Mouse (Mus musculus) myocyte (in vitro differentiated cells): ENCODE data around the gene Vdac1. TPM values are rescaled to one million over a fixed set of nuclear protein-coding genes. Genes with fewer than 3 reads are reported as not detected.

Experiments used
- H3K27me3 ChIP-seq: one replicate; pipeline ENCODE4 v1.6.1; 2011; ENCODE audit not compliant: control insufficient read depth, insufficient read depth, insufficient read length
- H3K36me3 ChIP-seq: one replicate; pipeline ENCODE4 v1.6.1; 2011; ENCODE audit not compliant: control insufficient read depth, insufficient read depth
- H3K4me2 ChIP-seq: one replicate; pipeline ENCODE4 v1.6.1; 2011; ENCODE audit warnings: low read depth, control low read depth
- H3K4me3 ChIP-seq: one replicate; pipeline ENCODE4 v1.5.1; 2011; ENCODE audit warnings: mild to moderate bottlenecking, control low read depth, moderate library complexity
- H3K79me2 ChIP-seq: one replicate; pipeline ENCODE4 v1.6.1; 2011; ENCODE audit not compliant: control insufficient read depth, insufficient read depth
- H3ac ChIP-seq: one replicate; pipeline ENCODE4 v1.6.1; 2011; ENCODE audit not compliant: control insufficient read depth, insufficient read length
- CEBPB ChIP-seq: IDR thresholded peaks from 2 replicates; pipeline ENCODE4 v1.6.1; 2011; ENCODE audit warnings: mild to moderate bottlenecking, moderate library complexity; ENCODE audit not compliant: poor library complexity, insufficient read depth, severe bottlenecking
- E2F4 ChIP-seq: IDR thresholded peaks from one replicate; pipeline ENCODE4 v1.6.1; 2011; ENCODE audit warnings: mild to moderate bottlenecking, control low read depth, moderate library complexity; ENCODE audit not compliant: insufficient read depth
- MAX ChIP-seq: IDR thresholded peaks from one replicate; pipeline ENCODE4 v1.6.1; 2011; ENCODE audit warnings: low read depth, mild to moderate bottlenecking, control low read depth
- MYOD1 ChIP-seq, 3 experiments: IDR thresholded peaks; one replicate each; pipeline ENCODE4 v1.6.1; 2011; ENCODE audit warnings: control low read depth in 2 of 3, low read depth in 2 of 3, mild to moderate bottlenecking in 2 of 3, moderate library complexity in 1 of 3; ENCODE audit not compliant: insufficient read length in 2 of 3, control insufficient read depth in 1 of 3
- MYOG ChIP-seq, 3 experiments: IDR thresholded peaks; one replicate each; pipeline ENCODE4 v1.6.1; 2011; ENCODE audit warnings: control low read depth in 2 of 3, low read depth in 2 of 3, mild to moderate bottlenecking in 2 of 3; ENCODE audit not compliant: insufficient read length in 2 of 3, control insufficient read depth in 1 of 3, insufficient read depth in 1 of 3
- POLR2A ChIP-seq: IDR thresholded peaks from one replicate; pipeline ENCODE4 v1.6.1; 2011; ENCODE audit warnings: low read depth, mild to moderate bottlenecking, control low read depth, moderate library complexity; ENCODE audit not compliant: insufficient read length
- POLR2AphosphoS2 ChIP-seq: IDR thresholded peaks from one replicate; pipeline ENCODE4 v1.6.1; 2011; ENCODE audit warnings: low read depth, control low read depth; ENCODE audit not compliant: insufficient read length
- REST ChIP-seq: IDR thresholded peaks from one replicate; pipeline ENCODE4 v1.6.1; 2011; ENCODE audit warnings: mild to moderate bottlenecking, control low read depth, moderate library complexity; ENCODE audit not compliant: insufficient read depth, insufficient read length
- SRF ChIP-seq: IDR thresholded peaks from one replicate; pipeline ENCODE4 v1.6.1; 2011; ENCODE audit warnings: low read depth; ENCODE audit not compliant: control insufficient read depth, insufficient read length
- TCF12 ChIP-seq: IDR thresholded peaks from one replicate; pipeline ENCODE4 v1.6.1; 2011; ENCODE audit warnings: mild to moderate bottlenecking, control low read depth; ENCODE audit not compliant: poor library complexity, insufficient read depth, severe bottlenecking
- TCF3 ChIP-seq: IDR thresholded peaks from one replicate; pipeline ENCODE4 v1.6.1; 2011; ENCODE audit warnings: low read depth, control low read depth; ENCODE audit not compliant: insufficient read length
- USF1 ChIP-seq: IDR thresholded peaks from one replicate; pipeline ENCODE4 v1.6.1; 2011; ENCODE audit warnings: low read depth, mild to moderate bottlenecking, control low read depth, moderate library complexity
- polyA plus RNA-seq: library from polyadenylated mRNA; unstranded; fragments of >200 nt; fragmentation: generic; extraction: Trizol; gene quantifications from one replicate; pipeline ENCODE4 v1.2.1, GENCODE M21; 2012; ENCODE audit warnings: missing spikeins

The Vdac1 gene
- polyA plus RNA-seq, 1 experiment: 342 TPM

DNA sequence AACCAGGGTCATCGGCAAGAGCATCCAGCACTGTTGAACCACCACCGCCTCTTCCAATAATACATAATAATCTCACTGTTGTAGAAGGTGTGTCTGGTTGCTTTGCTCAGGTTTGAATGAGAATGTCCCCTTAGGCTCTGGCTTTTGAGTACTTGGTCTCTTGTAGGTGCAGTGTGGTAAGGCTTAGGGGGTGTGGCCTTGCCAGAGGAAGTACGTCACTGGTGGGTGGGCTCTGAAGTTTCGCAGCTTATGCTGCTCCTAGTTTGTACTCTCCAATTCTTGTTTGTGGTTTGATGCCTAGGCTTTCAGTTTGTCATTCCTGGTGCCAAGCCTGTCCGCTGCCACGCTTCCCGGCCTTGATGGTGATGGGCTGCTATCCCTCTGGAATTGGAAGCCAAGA lies 29.3 kb downstream of the Vdac1 start:
- TF ChIP-seq SRF (no peak), POLR2A (no peak), USF1 (no peak), CEBPB (no peak), TCF3 (no peak), REST (no peak), POLR2AphosphoS2 (no peak), MYOD1 (IDR thresholded peaks at IDR 0.05; ENCODE audit: control insufficient read depth in 1 of 3, insufficient read length in 2 of 3, low read depth in 2 of 3) (no peak), E2F4 (no peak)
- Histone ChIP-seq H3K36me3 (peaks cover 37% of the 10 kb centered on the region), H3K4me2 (no peak overlapping the region), H3ac (no peak overlapping the region), H3K4me3 (no peak overlapping the region), H3K27me3 (no peaks in the 10 kb centered on the region), H3K79me2 (no peaks in the 10 kb centered on the region)

DNA sequence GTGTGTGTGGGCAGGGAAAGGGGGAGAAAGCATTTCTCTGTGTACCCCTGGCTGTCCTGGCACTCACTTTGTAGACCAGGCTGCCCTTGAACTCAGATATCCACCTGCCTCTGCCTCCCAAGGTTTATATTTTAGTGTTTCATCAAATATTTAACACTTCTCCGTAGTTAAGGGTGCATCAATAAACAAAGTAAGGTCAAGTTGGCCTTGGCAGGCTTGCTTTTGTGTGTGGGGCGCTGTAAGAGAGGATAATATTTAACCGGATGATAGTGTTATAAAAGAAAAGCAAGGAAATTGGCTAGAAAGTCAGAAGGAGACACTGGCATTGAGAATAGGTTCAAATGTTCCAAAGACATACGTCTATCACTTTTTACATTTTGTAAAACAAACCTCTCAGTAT lies 33.8 kb downstream of the Vdac1 start:
- Histone ChIP-seq H3K36me3 (no peaks in the 10 kb centered on the region), H3K4me2 (no peak overlapping the region), H3K27me3 (no peaks in the 10 kb centered on the region), H3K79me2 (peaks cover 31% of the 10 kb centered on the region), H3ac (no peak overlapping the region), H3K4me3 (no peak overlapping the region)
- TF ChIP-seq TCF12 (no peak), MAX (no peak), CEBPB (no peak)

DNA sequence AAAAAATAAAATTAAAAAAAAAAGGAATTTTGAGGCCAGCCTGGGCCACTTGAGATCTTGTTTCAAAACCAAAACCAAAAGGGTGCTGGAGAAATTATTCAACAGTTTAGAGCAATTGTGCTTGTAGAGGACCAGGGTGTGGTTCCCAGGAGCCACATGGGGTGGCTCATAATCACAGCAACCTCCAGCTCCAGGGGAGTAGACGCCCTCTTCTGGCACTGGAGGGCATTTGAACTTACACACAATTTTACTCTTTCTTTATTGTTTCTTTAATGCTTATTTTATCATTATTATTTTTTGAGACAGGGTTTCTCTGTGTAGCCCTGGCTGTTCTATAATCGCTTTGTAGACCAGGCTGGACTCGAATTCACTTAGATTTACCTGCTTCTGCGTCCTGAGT lies 34.7 kb downstream of the Vdac1 start:
- Histone ChIP-seq H3K27me3 (no peaks in the 10 kb centered on the region), H3K4me3 (peak overlapping the region; percentile 86), H3K4me2 (peak overlapping the region; percentile 84), H3ac (no peak overlapping the region), H3K79me2 (peaks cover 39% of the 10 kb centered on the region), H3K36me3 (no peaks in the 10 kb centered on the region)
- TF ChIP-seq MAX (no peak), REST (no peak), TCF3 (no peak)

DNA sequence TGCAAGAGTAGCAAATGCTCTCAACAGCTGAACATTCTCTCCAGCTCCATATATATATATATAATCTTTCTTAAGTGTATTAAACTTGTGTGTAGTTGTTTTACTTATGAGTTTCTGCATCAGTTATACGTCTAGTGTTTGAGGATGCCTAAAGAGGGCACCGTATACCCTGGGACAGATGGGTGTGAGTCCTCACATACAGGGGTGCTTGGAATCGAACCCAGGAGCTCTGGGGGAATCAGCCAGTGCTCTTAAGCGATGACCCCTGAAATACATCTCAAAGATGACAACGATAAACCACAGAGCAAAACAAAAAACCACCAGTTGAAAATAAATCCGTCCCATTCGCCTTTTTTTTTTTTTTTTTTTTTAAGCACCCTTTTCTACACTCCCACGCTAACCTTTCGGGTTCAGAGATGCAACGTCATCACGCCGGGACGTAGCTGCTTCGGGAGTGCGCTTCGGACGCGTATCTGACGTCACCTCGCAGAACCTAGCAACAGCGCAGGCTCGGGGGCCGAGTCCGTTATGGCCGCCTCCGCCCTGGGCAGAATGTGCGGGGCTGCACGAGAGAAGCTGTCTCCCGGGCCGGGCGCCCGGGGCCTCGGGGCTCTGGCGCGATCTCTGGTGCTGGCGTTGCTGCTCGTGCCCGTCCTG lies 35.4 kb downstream of the Vdac1 start, which contains the start of gene 9530068E07Rik:
TSS of gene 9530068E07Rik (plus strand) at position 489 of the 657 bp plus-strand sequence.
- Histone ChIP-seq H3K4me3 (peak within 1 kb of the TSS; percentile 86), H3K27me3 (no peaks in the 10 kb centered on the region), H3K36me3 (no peaks in the 10 kb centered on the region), H3K79me2 (peaks cover 47% of the 10 kb centered on the region), H3ac (peak within 1 kb of the TSS; percentile 45), H3K4me2 (peak within 1 kb of the TSS; percentile 84)
- TF ChIP-seq POLR2A (peak; percentile 90), MYOG (IDR thresholded peaks at IDR 0.05; ENCODE audit: control insufficient read depth in 1 of 3, insufficient read depth in 1 of 3, insufficient read length in 2 of 3, low read depth in 2 of 3) (no peak), POLR2AphosphoS2 (peak; percentile 91), REST (no peak), MYOD1 (IDR thresholded peaks at IDR 0.05; ENCODE audit: control insufficient read depth in 1 of 3, insufficient read length in 2 of 3, low read depth in 2 of 3) (no peak), CEBPB (no peak)

DNA sequence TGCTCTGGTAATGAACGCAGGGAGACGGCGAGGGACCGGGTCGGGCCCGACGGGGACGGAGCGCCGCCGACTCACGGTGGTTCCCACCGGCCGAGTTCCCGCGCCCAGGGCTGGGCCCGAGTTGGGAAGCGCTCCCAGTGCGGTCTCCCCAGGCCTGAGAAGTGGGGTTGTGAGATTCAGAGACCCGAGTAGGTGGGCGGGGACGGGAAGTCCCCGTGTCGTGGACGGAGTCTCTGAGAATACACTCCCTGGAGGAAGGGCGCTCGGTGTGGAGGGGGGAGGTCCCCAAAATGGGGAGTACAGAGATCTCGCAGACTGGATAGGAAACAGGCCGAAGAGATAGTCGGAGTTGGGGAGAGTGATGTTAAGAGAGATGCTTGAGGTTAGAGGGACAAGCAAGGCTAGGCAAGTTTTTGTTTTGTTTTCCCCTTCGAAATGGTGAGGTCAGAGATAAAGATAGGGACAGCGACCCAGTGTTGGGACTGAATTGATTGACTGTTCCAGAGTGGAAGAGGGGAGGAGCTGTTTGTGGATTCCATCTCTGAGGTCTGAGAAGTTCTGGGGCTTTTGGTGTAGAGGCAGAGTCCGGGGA lies 36.0 kb downstream of the Vdac1 start:
- H3K79me2 ChIP-seq: peaks cover 53% of the 10 kb centered on the region
- peak overlapping the region; percentile 45 for H3ac ChIP-seq
- TF ChIP-seq MYOG (IDR thresholded peaks at IDR 0.05; ENCODE audit: control insufficient read depth in 1 of 3, insufficient read depth in 1 of 3, insufficient read length in 2 of 3, low read depth in 2 of 3) (no peak), CEBPB (no peak), TCF12 (no peak), TCF3 (no peak), MAX (no peak), REST (no peak), E2F4 (no peak), POLR2A (no peak), MYOD1 (IDR thresholded peaks at IDR 0.05; ENCODE audit: control insufficient read depth in 1 of 3, insufficient read length in 2 of 3, low read depth in 2 of 3) (no peak), SRF (no peak), USF1 (no peak), POLR2AphosphoS2 (no peak)
- H3K4me2 ChIP-seq: peak overlapping the region; percentile 77
- no peaks in the 10 kb centered on the region for H3K36me3 ChIP-seq
- H3K27me3 ChIP-seq: no peaks in the 10 kb centered on the region
- H3K4me3 ChIP-seq: peak overlapping the region; percentile 86
